Mouse (Mus musculus): ENCODE measurements around the gene Snd1. TPM values are rescaled to one million over a fixed set of nuclear protein-coding genes. Genes with fewer than 3 reads are reported as not detected.

The Snd1 gene
- polyA plus RNA-seq, 1 experiment from 2014 or later, result 139 TPM

DNA sequence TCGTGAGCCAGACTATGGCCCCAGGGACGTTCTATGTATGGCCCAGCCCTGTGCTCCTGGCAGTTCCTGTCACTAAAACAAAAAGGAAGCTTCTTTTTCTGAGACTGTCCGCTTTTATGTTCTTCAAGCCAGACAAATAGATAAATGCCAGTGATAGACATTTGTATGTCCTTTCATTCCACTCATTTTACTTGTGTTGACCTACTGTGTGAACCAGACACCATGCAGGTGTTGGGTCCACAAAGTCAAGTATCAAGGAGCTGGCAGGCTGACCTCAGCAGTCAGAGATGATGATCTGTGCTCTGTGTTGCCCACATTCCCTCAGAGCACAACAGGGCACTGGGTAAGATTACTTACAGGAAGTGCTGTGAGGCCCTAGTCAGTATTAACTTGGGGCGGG is 381.9 kb downstream of the Snd1 start:
- Histone ChIP-seq H3K27me3 (replicated peaks; ENCODE audit: control insufficient read depth, insufficient read depth, low read length) (no peaks in the 10 kb centered on the region), H3K4me2 (ENCODE audit: low read length) (no peak overlapping the region), H3K4me1 (replicated peaks; ENCODE audit: control insufficient read depth, insufficient read depth, low read length) (peaks cover 31% of the 10 kb centered on the region), H3K9ac (ENCODE audit: low read length) (no peak overlapping the region), H3K9me3 (ENCODE audit: control insufficient read depth, low read length) (no peaks in the 10 kb centered on the region), H3K4me3 (ENCODE audit: low read depth, low read length) (no peak overlapping the region), H3K27ac (ENCODE audit: low read depth) (no peak overlapping the region), H3K36me3 (ENCODE audit: control insufficient read depth, insufficient read depth, low read length) (no peaks in the 10 kb centered on the region)
- ATAC-seq (replicated peaks; ENCODE audit: low FRiP score, low TSS enrichment, low read depth), result no peak
- DNase-seq (ENCODE audit: low spot score), result no peak
- 70% methylated on average over 4 of the region's 4 CpGs for WGBS

DNA sequence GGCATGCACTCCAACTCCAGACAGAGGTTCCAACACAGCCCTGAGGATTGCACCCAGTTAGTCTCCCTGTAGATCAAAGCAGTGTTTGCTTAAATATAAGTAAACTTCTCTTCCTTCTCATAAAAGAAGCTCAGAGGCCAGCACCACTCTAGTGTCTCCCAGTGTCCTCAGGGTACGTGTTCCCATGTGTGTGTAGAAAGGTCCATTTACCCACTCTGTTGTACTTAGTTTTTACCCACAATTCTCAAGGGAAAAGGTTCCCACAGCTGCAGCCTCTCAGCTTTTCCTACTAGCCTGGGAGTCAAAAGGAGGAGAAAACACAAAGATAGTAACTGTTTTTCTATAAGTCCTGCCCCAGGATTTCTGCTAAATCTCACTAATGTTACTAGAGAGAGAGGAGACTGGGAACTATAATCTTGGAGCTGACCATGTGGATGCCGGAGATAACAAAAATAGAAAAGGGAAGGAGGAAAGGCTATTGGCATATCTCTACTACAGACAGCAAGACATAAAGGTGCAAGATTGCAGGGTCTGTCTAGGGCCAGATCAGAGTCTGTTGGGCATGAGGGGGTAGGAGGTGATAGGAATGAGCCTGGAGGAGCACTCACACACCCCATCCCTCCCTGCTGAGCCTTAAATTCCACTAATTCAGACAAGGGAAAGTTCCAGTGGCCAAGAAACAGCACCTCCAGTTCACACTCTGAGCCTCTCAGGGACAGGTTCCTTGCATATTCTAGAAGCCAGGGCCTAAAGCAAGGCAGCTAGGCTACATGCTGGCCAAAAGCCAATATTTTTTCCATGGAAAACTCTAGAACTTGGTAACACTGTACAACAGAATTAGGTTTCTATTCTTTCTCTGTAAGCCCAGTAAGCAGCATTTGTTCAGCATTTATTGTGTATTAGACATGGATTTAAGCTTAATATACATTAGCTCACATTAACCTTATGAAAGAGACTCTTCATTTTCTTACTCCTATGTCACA is 382.6 kb downstream of the Snd1 start:
- ATAC-seq (replicated peaks; ENCODE audit: low FRiP score, low TSS enrichment, low read depth), result no peak
- H3K4me2 ChIP-seq (ENCODE audit: low read length), result no peak overlapping the region
- H3K4me3 ChIP-seq (ENCODE audit: low read depth, low read length), result no peak overlapping the region
- H3K9me3 ChIP-seq (ENCODE audit: control insufficient read depth, low read length), result no peaks in the 10 kb centered on the region
- H3K9ac ChIP-seq (ENCODE audit: low read length), result no peak overlapping the region
- no peaks in the 10 kb centered on the region for H3K36me3 ChIP-seq (ENCODE audit: control insufficient read depth, insufficient read depth, low read length)
- DNase-seq (ENCODE audit: low spot score), result no peak
- 56% methylated on average over 2 of the region's 2 CpGs for WGBS
- 0 out of 2 replicates have a peak overlapping the region, but pooled peaks have one; percentile 27 for H3K27ac ChIP-seq (ENCODE audit: low read depth)
- no peaks in the 10 kb centered on the region for H3K27me3 ChIP-seq (replicated peaks; ENCODE audit: control insufficient read depth, insufficient read depth, low read length)
- H3K4me1 ChIP-seq (replicated peaks; ENCODE audit: control insufficient read depth, insufficient read depth, low read length), result peaks cover 33% of the 10 kb centered on the region

DNA sequence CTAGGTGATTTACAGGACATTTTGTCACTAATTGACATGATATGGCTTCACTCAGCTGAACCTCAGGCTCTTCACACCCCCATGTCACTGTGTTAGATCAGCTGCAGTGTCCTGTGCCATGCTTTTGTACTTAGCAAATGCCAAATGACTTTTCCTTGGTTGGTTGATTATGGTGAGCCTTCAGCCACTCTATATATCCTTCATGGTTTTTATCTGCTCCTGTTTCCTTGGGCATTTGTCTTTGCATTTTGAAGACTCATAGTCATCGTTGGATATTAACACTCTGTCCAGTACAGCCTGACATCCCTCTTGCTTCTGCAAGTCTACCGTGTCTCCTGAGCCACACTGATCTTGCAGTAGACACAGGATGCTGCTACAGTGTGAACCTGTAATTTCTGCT is 384.2 kb downstream of the Snd1 start:
- 87% methylated on average over 2 of the region's 2 CpGs for WGBS
- Histone ChIP-seq H3K9me3 (ENCODE audit: control insufficient read depth, low read length) (no peaks in the 10 kb centered on the region), H3K4me2 (ENCODE audit: low read length) (no peak overlapping the region), H3K27me3 (replicated peaks; ENCODE audit: control insufficient read depth, insufficient read depth, low read length) (no peaks in the 10 kb centered on the region), H3K4me1 (replicated peaks; ENCODE audit: control insufficient read depth, insufficient read depth, low read length) (peaks cover 23% of the 10 kb centered on the region), H3K9ac (ENCODE audit: low read length) (no peak overlapping the region), H3K27ac (ENCODE audit: low read depth) (no peak overlapping the region), H3K36me3 (ENCODE audit: control insufficient read depth, insufficient read depth, low read length) (no peaks in the 10 kb centered on the region), H3K4me3 (ENCODE audit: low read depth, low read length) (no peak overlapping the region)
- no peak for ATAC-seq (replicated peaks; ENCODE audit: low FRiP score, low TSS enrichment, low read depth)
- DNase-seq (ENCODE audit: low spot score), result no peak

DNA sequence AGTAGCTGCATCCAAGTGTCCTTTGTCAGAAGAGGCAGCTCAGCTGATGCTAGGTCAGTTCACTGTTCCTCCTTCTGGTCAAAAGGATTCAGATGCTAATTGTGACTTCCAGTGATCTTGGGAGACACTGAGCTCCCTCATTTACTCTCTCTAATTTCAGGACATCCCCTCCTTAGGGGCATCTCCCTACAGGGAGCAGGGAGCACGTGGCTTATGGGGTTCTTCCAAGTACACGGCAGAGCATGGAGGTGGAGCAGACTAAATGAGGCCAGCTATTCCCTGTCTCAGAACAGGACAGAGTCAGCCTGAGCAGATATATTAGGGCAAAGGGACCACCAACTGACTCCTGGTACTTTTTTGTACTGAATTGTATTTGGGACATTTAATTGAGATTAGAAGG is 385.5 kb downstream of the Snd1 start:
- Histone ChIP-seq H3K9ac (ENCODE audit: low read length) (no peak overlapping the region), H3K27me3 (replicated peaks; ENCODE audit: control insufficient read depth, insufficient read depth, low read length) (no peaks in the 10 kb centered on the region), H3K36me3 (ENCODE audit: control insufficient read depth, insufficient read depth, low read length) (no peaks in the 10 kb centered on the region), H3K9me3 (ENCODE audit: control insufficient read depth, low read length) (no peaks in the 10 kb centered on the region), H3K4me1 (replicated peaks; ENCODE audit: control insufficient read depth, insufficient read depth, low read length) (peaks cover 27% of the 10 kb centered on the region; the same call in 1 of the 2 replicates), H3K4me3 (ENCODE audit: low read depth, low read length) (no peak overlapping the region), H3K4me2 (ENCODE audit: low read length) (no peak overlapping the region), H3K27ac (ENCODE audit: low read depth) (no peak overlapping the region)
- DNase-seq (ENCODE audit: low spot score) (no peak), ATAC-seq (replicated peaks; ENCODE audit: low FRiP score, low TSS enrichment, low read depth) (no peak)
- 55% methylated on average over 2 of the region's 2 CpGs for WGBS

DNA sequence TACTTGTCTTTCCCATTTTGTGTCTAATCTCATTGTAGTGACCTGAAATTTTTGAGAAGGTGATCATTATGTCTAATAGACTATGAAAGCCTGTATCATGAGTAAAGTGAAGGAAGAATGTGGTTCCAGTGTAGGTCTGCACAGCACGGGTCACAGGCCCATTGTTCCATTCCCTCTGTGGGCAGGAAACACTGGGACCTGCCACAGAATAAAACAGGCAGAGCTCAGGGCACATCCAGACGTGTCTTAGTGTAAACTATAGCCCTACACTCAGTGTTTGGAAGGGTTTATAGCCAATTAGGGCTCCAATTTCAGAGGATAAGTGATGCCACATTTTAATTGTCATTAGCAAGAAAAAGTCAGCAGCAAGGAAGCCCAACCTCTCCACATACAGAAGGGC is 386.0 kb downstream of the Snd1 start:
- no peaks in the 10 kb centered on the region for H3K9me3 ChIP-seq (ENCODE audit: control insufficient read depth, low read length)
- H3K27ac ChIP-seq (ENCODE audit: low read depth), result no peak overlapping the region
- H3K9ac ChIP-seq (ENCODE audit: low read length), result no peak overlapping the region
- no peak overlapping the region for H3K4me2 ChIP-seq (ENCODE audit: low read length)
- ATAC-seq (replicated peaks; ENCODE audit: low FRiP score, low TSS enrichment, low read depth) (no peak), DNase-seq (ENCODE audit: low spot score) (no peak)
- WGBS, result 27% methylated on average over 2 of the region's 2 CpGs
- H3K27me3 ChIP-seq (replicated peaks; ENCODE audit: control insufficient read depth, insufficient read depth, low read length), result no peaks in the 10 kb centered on the region
- no peak overlapping the region for H3K4me3 ChIP-seq (ENCODE audit: low read depth, low read length)
- no peaks in the 10 kb centered on the region for H3K36me3 ChIP-seq (ENCODE audit: control insufficient read depth, insufficient read depth, low read length)
- H3K4me1 ChIP-seq (replicated peaks; ENCODE audit: control insufficient read depth, insufficient read depth, low read length), result peaks cover 27% of the 10 kb centered on the region; the same call in 1 of the 2 replicates

DNA sequence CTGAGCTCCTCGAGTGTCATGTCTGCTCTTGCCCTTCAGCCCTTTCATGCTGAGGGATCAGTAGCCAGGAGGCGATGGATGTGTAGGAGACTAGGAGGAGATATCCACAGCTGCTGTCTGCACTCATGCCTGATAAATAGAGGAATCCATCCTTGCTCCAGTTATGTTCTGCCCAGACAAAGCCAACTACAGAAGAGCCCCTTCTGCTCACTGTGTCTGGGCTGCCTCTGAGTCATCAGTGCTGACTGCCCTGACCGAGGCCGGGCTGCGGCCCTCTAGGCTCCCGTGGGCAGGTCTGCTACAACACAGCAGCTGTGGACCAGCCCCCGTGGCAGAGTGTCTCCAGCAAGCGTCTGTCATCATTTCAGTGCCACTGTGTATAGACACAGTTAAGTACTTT is 387.4 kb downstream of the Snd1 start:
- no peaks in the 10 kb centered on the region for H3K36me3 ChIP-seq (ENCODE audit: control insufficient read depth, insufficient read depth, low read length)
- no peak for ATAC-seq (replicated peaks; ENCODE audit: low FRiP score, low TSS enrichment, low read depth)
- 44% methylated on average over 8 of the region's 8 CpGs for WGBS

DNA sequence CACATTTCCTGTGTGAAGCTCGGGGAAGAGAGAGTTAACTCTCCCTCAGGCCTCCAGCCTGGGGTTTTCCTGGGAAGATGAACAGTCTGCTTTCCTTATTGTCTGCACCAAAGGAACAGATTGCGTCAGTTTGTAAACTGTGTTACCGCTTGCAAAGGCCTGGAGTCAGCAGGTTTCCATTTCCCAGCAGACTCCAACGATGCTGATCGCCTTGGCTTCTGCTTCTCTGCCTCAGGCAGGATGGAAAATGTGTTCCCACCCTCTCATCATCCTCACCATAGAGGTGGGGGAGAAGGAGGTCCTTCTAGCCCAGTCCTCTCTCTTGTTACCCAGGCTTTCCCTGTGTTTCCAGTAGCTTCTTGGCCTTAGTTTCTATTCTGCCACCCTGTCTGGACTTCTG is 389.7 kb downstream of the Snd1 start:
- no peak overlapping the region for H3K4me3 ChIP-seq (ENCODE audit: low read depth, low read length)
- H3K9ac ChIP-seq (ENCODE audit: low read length), result no peak overlapping the region
- 0 out of 2 replicates have a peak overlapping the region, but pooled peaks have one; percentile 33 for H3K27ac ChIP-seq (ENCODE audit: low read depth)
- no peaks in the 10 kb centered on the region for H3K36me3 ChIP-seq (ENCODE audit: control insufficient read depth, insufficient read depth, low read length)
- no peak overlapping the region for H3K4me2 ChIP-seq (ENCODE audit: low read length)
- no peak for ATAC-seq (replicated peaks; ENCODE audit: low FRiP score, low TSS enrichment, low read depth)
- no peak for DNase-seq (ENCODE audit: low spot score)
- peaks cover 20% of the 10 kb centered on the region; the same call in 1 of the 2 replicates for H3K4me1 ChIP-seq (replicated peaks; ENCODE audit: control insufficient read depth, insufficient read depth, low read length)
- no peaks in the 10 kb centered on the region for H3K9me3 ChIP-seq (ENCODE audit: control insufficient read depth, low read length)
- no peaks in the 10 kb centered on the region for H3K27me3 ChIP-seq (replicated peaks; ENCODE audit: control insufficient read depth, insufficient read depth, low read length)
- 22% methylated on average over 5 of the region's 5 CpGs for WGBS

More for the DNA sequence above, 387.4 kb downstream of the Snd1 start:
- peaks cover 18% of the 10 kb centered on the region; the same call in 1 of the 2 replicates for H3K4me1 ChIP-seq (replicated peaks; ENCODE audit: control insufficient read depth, insufficient read depth, low read length)
- H3K9me3 ChIP-seq (ENCODE audit: control insufficient read depth, low read length), result no peaks in the 10 kb centered on the region
- H3K27me3 ChIP-seq (replicated peaks; ENCODE audit: control insufficient read depth, insufficient read depth, low read length), result no peaks in the 10 kb centered on the region
- no peak overlapping the region for H3K27ac ChIP-seq (ENCODE audit: low read depth)
- no peak for DNase-seq (ENCODE audit: low spot score)
- no peak overlapping the region for H3K9ac ChIP-seq (ENCODE audit: low read length)
- no peak overlapping the region for H3K4me3 ChIP-seq (ENCODE audit: low read depth, low read length)
- no peak overlapping the region for H3K4me2 ChIP-seq (ENCODE audit: low read length)

DNA sequence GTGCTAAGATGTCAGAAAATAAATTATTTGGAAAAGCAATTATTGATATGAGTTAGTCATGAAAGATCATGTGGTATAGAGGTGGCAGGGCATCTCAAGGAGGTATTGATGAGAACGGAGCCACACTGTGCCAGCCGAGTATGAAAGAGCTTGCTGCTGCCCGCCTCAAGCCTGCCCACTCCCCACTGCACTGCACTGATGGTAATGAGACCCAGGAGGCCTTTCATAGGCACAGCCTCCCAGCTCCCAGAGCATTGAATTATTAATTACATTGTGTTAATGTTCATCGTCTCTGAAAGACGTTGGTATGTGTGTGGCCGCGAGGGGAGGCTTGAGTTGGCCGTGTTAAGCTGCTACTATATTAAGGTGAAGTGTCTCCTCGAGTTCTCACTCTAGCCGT is 390.2 kb downstream of the Snd1 start:
- Histone ChIP-seq H3K9me3 (ENCODE audit: control insufficient read depth, low read length) (no peaks in the 10 kb centered on the region), H3K4me1 (replicated peaks; ENCODE audit: control insufficient read depth, insufficient read depth, low read length) (peaks cover 20% of the 10 kb centered on the region; the same call in 1 of the 2 replicates), H3K4me2 (ENCODE audit: low read length) (no peak overlapping the region), H3K27me3 (replicated peaks; ENCODE audit: control insufficient read depth, insufficient read depth, low read length) (no peaks in the 10 kb centered on the region), H3K9ac (ENCODE audit: low read length) (no peak overlapping the region), H3K4me3 (ENCODE audit: low read depth, low read length) (no peak overlapping the region), H3K36me3 (ENCODE audit: control insufficient read depth, insufficient read depth, low read length) (no peaks in the 10 kb centered on the region), H3K27ac (ENCODE audit: low read depth) (0 out of 2 replicates have a peak overlapping the region, but pooled peaks have one; percentile 33)
- WGBS, result 75% methylated on average over 10 of the region's 10 CpGs
- ATAC-seq (replicated peaks; ENCODE audit: low FRiP score, low TSS enrichment, low read depth), result no peak
- DNase-seq (ENCODE audit: low spot score), result no peak
